31 mouse cellular contexts compared by ENCODE assay signal in genomic region chr16:32464908-32465307, GRCm38 (mm10). TPM values are rescaled to one million over a fixed set of nuclear protein-coding genes. Genes with fewer than 3 reads are reported as not detected.
DNase-seq lines count a peak whose midpoint lies in the region; ATAC-seq and TF ChIP-seq lines count a peak whose summit lies in the region.
"Had no signal": no experiment of that assay in that cellular context is flagged by ENCODE, and none has a peak within 500 bp of the region (broad histone marks: within the 10 kb centered on the region; RNA-seq: fewer than 3 reads in every experiment).

No protein-coding gene starts in this region.

- no peak overlapping the region for H3K27ac ChIP-seq in intestine, embryonic 14.5 days (ENCODE audit: low read depth)
- H3K27ac ChIP-seq in intestine, embryonic 16.5 days (ENCODE audit: low read length) = no peak overlapping the region
- no peak overlapping the region for H3K27ac ChIP-seq in MEL (ENCODE audit: control insufficient read depth, low read depth, low read length)
- no peak overlapping the region for H3K27ac ChIP-seq in stomach, postnatal 0 days (replicated peaks)
- H3K27ac ChIP-seq in hindbrain, embryonic 16.5 days (ENCODE audit: low read depth, low read length) = no peak overlapping the region
- H3K27ac ChIP-seq: embryonic facial prominence, embryonic 15.5 days; heart, embryonic 13.5 days; hindbrain, embryonic 12.5 days; hindbrain, postnatal 0 days had no signal

- ATAC-seq in intestine, embryonic 14.5 days (replicated peaks; ENCODE audit: low FRiP score, low TSS enrichment, low read depth) = no peak
- ATAC-seq in intestine, embryonic 16.5 days = no peak
- ATAC-seq in stomach, postnatal 0 days (ENCODE audit: low FRiP score, low TSS enrichment) = no peak
- no peak for ATAC-seq in hindbrain, embryonic 16.5 days
- no peak for ATAC-seq in erythroid progenitor cell, adult 5-6 weeks (replicated peaks; ENCODE audit: low FRiP score, poor library complexity, severe bottlenecking)
- ATAC-seq: activated CD4-positive, CD25-positive, alpha-beta regulatory T cell, adult 4 months; forebrain, embryonic 16.5 days; hindbrain, postnatal 0 days had no signal

- H3K4me3 ChIP-seq in intestine, embryonic 14.5 days (ENCODE audit: low read depth, low read length) = no peak overlapping the region
- no peak overlapping the region for H3K4me3 ChIP-seq in intestine, embryonic 16.5 days (ENCODE audit: low read length)
- no peak overlapping the region for H3K4me3 ChIP-seq in MEL (ENCODE audit: control insufficient read depth in 1 of 2, insufficient read depth in 1 of 2, low read depth in 2 of 2, low read length in 2 of 2)
- no peak overlapping the region for H3K4me3 ChIP-seq in stomach, postnatal 0 days (ENCODE audit: low read depth, low read length)
- H3K4me3 ChIP-seq in hindbrain, embryonic 16.5 days (ENCODE audit: low read length) = no peak overlapping the region
- H3K4me3 ChIP-seq: embryonic facial prominence, embryonic 15.5 days; erythroblast, embryonic 14.5 days; heart, embryonic 13.5 days; hindbrain, embryonic 12.5 days had no signal

- no peaks in the 10 kb centered on the region for H3K4me1 ChIP-seq in intestine, embryonic 14.5 days (replicated peaks; ENCODE audit: control insufficient read depth, insufficient read depth, low read length)
- H3K4me1 ChIP-seq in intestine, embryonic 16.5 days (ENCODE audit: control insufficient read depth, insufficient read depth, low read length) = peaks cover 4% of the 10 kb centered on the region
- peaks cover 13 to 16% of the 10 kb centered on the region in 2 experiments for H3K4me1 ChIP-seq in MEL (ENCODE audit: control insufficient read depth in 1 of 2, insufficient read depth in 2 of 2, low read length in 2 of 2)
- H3K4me1 ChIP-seq in stomach, postnatal 0 days (replicated peaks; ENCODE audit: control insufficient read depth, insufficient read depth) = no peaks in the 10 kb centered on the region
- no peaks in the 10 kb centered on the region for H3K4me1 ChIP-seq in hindbrain, embryonic 16.5 days (ENCODE audit: control insufficient read depth, insufficient read depth, low read depth, low read length)
- H3K4me1 ChIP-seq: embryonic facial prominence, embryonic 15.5 days; hindbrain, embryonic 12.5 days had no signal

- peaks cover 36% of the 10 kb centered on the region for H3K36me3 ChIP-seq in intestine, embryonic 14.5 days (ENCODE audit: control insufficient read depth, insufficient read depth, low read length)
- H3K36me3 ChIP-seq in intestine, embryonic 16.5 days (ENCODE audit: control insufficient read depth, insufficient read depth, low read length) = peaks cover 2% of the 10 kb centered on the region; the same call in 1 of the 2 replicates
- H3K36me3 ChIP-seq in MEL (ENCODE audit: control insufficient read depth in 1 of 2, insufficient read depth in 2 of 2, low read length in 2 of 2) = peaks cover 11 to 27% of the 10 kb centered on the region in 2 experiments
- H3K36me3 ChIP-seq in stomach, postnatal 0 days (ENCODE audit: control insufficient read depth, insufficient read depth, low read length) = peaks cover 9% of the 10 kb centered on the region
- H3K36me3 ChIP-seq in hindbrain, embryonic 16.5 days (ENCODE audit: control insufficient read depth, insufficient read depth, low read length) = peaks cover 19% of the 10 kb centered on the region

- DNase-seq in intestine, embryonic 14.5 days (ENCODE audit: low spot score) = peak; percentile 36
- DNase-seq in thymus, postnatal 0 days (ENCODE audit: low spot score) = peak; percentile 8
- DNase-seq in thymus, postnatal 36 days = no peak
- no peak for DNase-seq in MEL (ENCODE audit: low read depth, low spot score)
- no peak for DNase-seq in stomach, postnatal 0 days (ENCODE audit: low spot score)
- DNase-seq: adrenal gland, adult 2 months; adrenal gland, postnatal 25 days; cerebellum, adult 2 months; cerebellum, postnatal 10 days; embryo, embryonic 11 days; gastrocnemius, postnatal 25 days; heart, postnatal 4 days; kidney, adult 11 months; kidney, adult 9 months had no signal

- no peak overlapping the region for H3K9ac ChIP-seq in intestine, embryonic 14.5 days (ENCODE audit: low read length)
- no peak overlapping the region for H3K9ac ChIP-seq in intestine, embryonic 16.5 days (ENCODE audit: low read depth, low read length)
- H3K9ac ChIP-seq in MEL (ENCODE audit: control insufficient read depth, low read depth, low read length, poor library complexity, severe bottlenecking) = no peak overlapping the region
- H3K9ac ChIP-seq in stomach, postnatal 0 days (ENCODE audit: low read length) = no peak overlapping the region
- H3K9ac ChIP-seq in hindbrain, embryonic 16.5 days (ENCODE audit: low read depth, low read length) = no peak overlapping the region
- H3K9ac ChIP-seq: embryonic facial prominence, embryonic 15.5 days; heart, embryonic 13.5 days; hindbrain, embryonic 12.5 days had no signal

- H3K9me3 ChIP-seq in intestine, embryonic 14.5 days (ENCODE audit: control insufficient read depth, low read length) = no peaks in the 10 kb centered on the region
- no peaks in the 10 kb centered on the region for H3K9me3 ChIP-seq in intestine, embryonic 16.5 days (ENCODE audit: control insufficient read depth, low read length)
- no peaks in the 10 kb centered on the region for H3K9me3 ChIP-seq in MEL (replicated peaks; ENCODE audit: insufficient read depth, low read length)
- H3K9me3 ChIP-seq in stomach, postnatal 0 days (ENCODE audit: control insufficient read depth, low read length) = no peaks in the 10 kb centered on the region
- H3K9me3 ChIP-seq in hindbrain, embryonic 16.5 days (ENCODE audit: control insufficient read depth, low read length) = no peaks in the 10 kb centered on the region
- H3K9me3 ChIP-seq: embryonic facial prominence, embryonic 15.5 days; heart, embryonic 13.5 days; hindbrain, embryonic 12.5 days had no signal

- no peaks in the 10 kb centered on the region for H3K79me2 ChIP-seq in MEL (ENCODE audit: control insufficient read depth, insufficient read depth, low read length, poor library complexity)

- no peaks in the 10 kb centered on the region for H3K27me3 ChIP-seq in intestine, embryonic 14.5 days (replicated peaks; ENCODE audit: control insufficient read depth, insufficient read depth, low read length)
- no peaks in the 10 kb centered on the region for H3K27me3 ChIP-seq in intestine, embryonic 16.5 days (replicated peaks; ENCODE audit: control insufficient read depth, insufficient read depth, low read length)
- no peaks in the 10 kb centered on the region for H3K27me3 ChIP-seq in MEL (ENCODE audit: control insufficient read depth in 1 of 2, insufficient read depth in 2 of 2, low read length in 2 of 2)
- no peaks in the 10 kb centered on the region for H3K27me3 ChIP-seq in stomach, postnatal 0 days (ENCODE audit: control insufficient read depth, insufficient read depth, low read length)
- H3K27me3 ChIP-seq in hindbrain, embryonic 16.5 days (replicated peaks; ENCODE audit: control insufficient read depth, insufficient read depth, low read length) = no peaks in the 10 kb centered on the region
- H3K27me3 ChIP-seq: embryonic facial prominence, embryonic 15.5 days; heart, embryonic 13.5 days; hindbrain, embryonic 12.5 days had no signal

- TF ChIP-seq POLR2A in MEL (IDR thresholded peaks at IDR 0.05; ENCODE audit: control insufficient read depth in 1 of 2, insufficient read depth in 1 of 2, low read depth in 1 of 2, low read length in 2 of 2, poor library complexity in 1 of 2) = no peak

- peak in 1 of 3 experiments; percentile 54; a peak in 2 of 6 replicates for TF ChIP-seq CTCF in MEL (IDR thresholded peaks at IDR 0.05 in 2 of 3, conservative IDR thresholded peaks at IDR 0.05 in 1 of 3; ENCODE audit: control insufficient read depth in 1 of 3, insufficient read depth in 1 of 3, low read depth in 2 of 3, low read length in 3 of 3, poor library complexity in 1 of 3, severe bottlenecking in 1 of 3)
- peak; percentile 20; the same call in 1 of the 2 replicates for TF ChIP-seq CTCF in stomach, postnatal 0 days (IDR thresholded peaks at IDR 0.05; ENCODE audit: low read depth)

- WGBS in intestine, embryonic 14.5 days = 0% methylated on average over 1 of the region's 1 CpGs
- 0% methylated on average over 1 of the region's 1 CpGs for WGBS in intestine, embryonic 16.5 days
- no CpG with 5 or more reads among the region's 1 CpGs for WGBS in stomach, postnatal 0 days
- no CpG with 5 or more reads among the region's 1 CpGs for WGBS in hindbrain, embryonic 16.5 days

- TF ChIP-seq RAD21 in MEL (IDR thresholded peaks at IDR 0.05; ENCODE audit: low read depth, low read length) = peak; percentile 15

- TF ChIP-seq EP300 in MEL (IDR thresholded peaks at IDR 0.05; ENCODE audit: low read depth in 1 of 2, low read length in 2 of 2) = no peak
- no peak for TF ChIP-seq EP300 in stomach, postnatal 0 days (optimal IDR thresholded peaks at IDR 0.05)

- H3K4me2 ChIP-seq in intestine, embryonic 14.5 days (ENCODE audit: low read length) = no peak overlapping the region
- H3K4me2 ChIP-seq in intestine, embryonic 16.5 days (ENCODE audit: low read depth, low read length) = no peak overlapping the region
- H3K4me2 ChIP-seq in stomach, postnatal 0 days (replicated peaks; ENCODE audit: low read depth) = no peak overlapping the region
- H3K4me2 ChIP-seq in hindbrain, embryonic 16.5 days (ENCODE audit: low read length) = no peak overlapping the region
- H3K4me2 ChIP-seq: embryonic facial prominence, embryonic 15.5 days; heart, embryonic 13.5 days; hindbrain, embryonic 12.5 days had no signal

RNA-seq across cellular contexts. Expression of gene Slc51a, which starts 22.8 kb away (rescaled TPM):
- 42.2 and 46.0 TPM in 2 replicates for polyA plus RNA-seq in intestine, embryonic 14.5 days (2014; fragmentation: Nextera tagmentation; extraction: Ambion mirVana)
- 157 and 177 TPM in 2 replicates for polyA plus RNA-seq in intestine, embryonic 16.5 days (2015; fragmentation: Nextera tagmentation; extraction: Ambion mirVana)
- 0.90 and 0.91 TPM in 2 replicates for polyA plus RNA-seq in thymus, postnatal 0 days (2015; fragmentation: Nextera tagmentation; extraction: Ambion mirVana)
- total RNA-seq in MEL (2012; rRNA removed) = 3.3 and 4.6 TPM in 2 replicates
- 10 to 100 TPM in 1 of 2 experiments, not detected in 1; 14.5 TPM for polyA plus RNA-seq in MEL (2012; ENCODE audit: insufficient read depth in 1 of 2, insufficient read length in 2 of 2, low read depth in 1 of 2, low replicate concordance in 2 of 2, missing spikeins in 1 of 2)
- polyA plus RNA-seq in stomach, postnatal 0 days (2015; fragmentation: Nextera tagmentation; extraction: Ambion mirVana) = 2.7 and 3.1 TPM in 2 replicates
- 0.19 TPM in 1 of 2 replicates, not detected in the other for polyA plus RNA-seq in hindbrain, embryonic 16.5 days (2015; fragmentation: Nextera tagmentation; extraction: Ambion mirVana)
- total RNA-seq in erythroid progenitor cell, adult 5-6 weeks (2015; ENCODE audit: low replicate concordance) = not detected in 2 replicates
- 0.51 TPM in 1 of 2 replicates, not detected in the other for total RNA-seq in erythroid progenitor cell, adult 5-6 weeks (2017; ENCODE audit: low replicate concordance)
- total RNA-seq: adrenal gland, postnatal 25 days; common myeloid progenitor, adult 5-6 weeks; gastrocnemius, postnatal 25 days; hindbrain, postnatal 0 days had no signal
- polyA plus RNA-seq: activated CD4-positive, CD25-positive, alpha-beta regulatory T cell, adult 4 months; embryonic facial prominence, embryonic 15.5 days; erythroblast, embryonic 14.5 days; frontal cortex, adult 2 months; hindbrain, postnatal 0 days had no signal

RNA-seq across cellular contexts. Expression of gene Zdhhc19, which starts 31.2 kb away (rescaled TPM):
- polyA plus RNA-seq in intestine, embryonic 14.5 days (2014; fragmentation: Nextera tagmentation; extraction: Ambion mirVana) = 0.20 TPM in 1 of 2 replicates, not detected in the other
- polyA plus RNA-seq in intestine, embryonic 16.5 days (2015; fragmentation: Nextera tagmentation; extraction: Ambion mirVana) = 2.1 and 3.0 TPM in 2 replicates
- not detected in 2 replicates for polyA plus RNA-seq in thymus, postnatal 0 days (2015; fragmentation: Nextera tagmentation; extraction: Ambion mirVana)
- total RNA-seq in MEL (2012; rRNA removed) = 0.58 TPM in 1 of 2 replicates, not detected in the other
- 1 to 10 TPM in 1 of 2 experiments, not detected in 1; 1.4 TPM for polyA plus RNA-seq in MEL (2012; ENCODE audit: insufficient read depth in 1 of 2, insufficient read length in 2 of 2, low read depth in 1 of 2, low replicate concordance in 2 of 2, missing spikeins in 1 of 2)
- polyA plus RNA-seq in stomach, postnatal 0 days (2015; fragmentation: Nextera tagmentation; extraction: Ambion mirVana) = not detected in 2 replicates
- polyA plus RNA-seq in hindbrain, embryonic 16.5 days (2015; fragmentation: Nextera tagmentation; extraction: Ambion mirVana) = not detected in 2 replicates
- not detected in 2 replicates for total RNA-seq in erythroid progenitor cell, adult 5-6 weeks (2015; ENCODE audit: low replicate concordance)
- not detected in 2 replicates for total RNA-seq in erythroid progenitor cell, adult 5-6 weeks (2017; ENCODE audit: low replicate concordance)
- total RNA-seq: adrenal gland, adult 2 months; adrenal gland, postnatal 25 days; common myeloid progenitor, adult 5-6 weeks; gastrocnemius, postnatal 25 days; granulocyte monocyte progenitor cell, adult 5-6 weeks; hindbrain, postnatal 0 days had no signal
- polyA plus RNA-seq: activated CD4-positive, CD25-positive, alpha-beta regulatory T cell, adult 4 months; adrenal gland, adult 2 months; C2C12; cerebellum, adult 2 months; embryonic facial prominence, embryonic 11.5 days; embryonic facial prominence, embryonic 15.5 days; erythroblast, embryonic 14.5 days; forebrain, embryonic 11.5 days; forebrain, embryonic 16.5 days; frontal cortex, adult 2 months; heart, embryonic 13.5 days; heart, postnatal 0 days; hindbrain, embryonic 12.5 days had no signal

RNA-seq across cellular contexts. Expression of gene Pcyt1a, which starts 34.2 kb away (rescaled TPM):
- 45.0 and 51.1 TPM in 2 replicates for polyA plus RNA-seq in intestine, embryonic 14.5 days (2014; fragmentation: Nextera tagmentation; extraction: Ambion mirVana)
- polyA plus RNA-seq in intestine, embryonic 16.5 days (2015; fragmentation: Nextera tagmentation; extraction: Ambion mirVana) = 79.9 and 83.0 TPM in 2 replicates
- polyA plus RNA-seq in thymus, postnatal 0 days (2015; fragmentation: Nextera tagmentation; extraction: Ambion mirVana) = 14.8 and 15.8 TPM in 2 replicates
- total RNA-seq in MEL (2012; rRNA removed) = 32.3 and 36.9 TPM in 2 replicates
- polyA plus RNA-seq in MEL (2012; ENCODE audit: insufficient read depth in 1 of 2, insufficient read length in 2 of 2, low read depth in 1 of 2, low replicate concordance in 2 of 2, missing spikeins in 1 of 2) = 10 to 100 TPM in 1 of 2 experiments, not detected in 1; 53.7 TPM
- 30.8 and 38.6 TPM in 2 replicates for polyA plus RNA-seq in stomach, postnatal 0 days (2015; fragmentation: Nextera tagmentation; extraction: Ambion mirVana)
- 46.9 and 50.5 TPM in 2 replicates for polyA plus RNA-seq in hindbrain, embryonic 16.5 days (2015; fragmentation: Nextera tagmentation; extraction: Ambion mirVana)
- total RNA-seq in erythroid progenitor cell, adult 5-6 weeks (2015; ENCODE audit: low replicate concordance) = 162 and 171 TPM in 2 replicates
- total RNA-seq in erythroid progenitor cell, adult 5-6 weeks (2017; ENCODE audit: low replicate concordance) = 278 and 335 TPM in 2 replicates

RNA-seq across cellular contexts. Expression of gene Tctex1d2, which starts 45.4 kb away (rescaled TPM):
- polyA plus RNA-seq in intestine, embryonic 14.5 days (2014; fragmentation: Nextera tagmentation; extraction: Ambion mirVana) = 43.0 and 43.9 TPM in 2 replicates
- polyA plus RNA-seq in intestine, embryonic 16.5 days (2015; fragmentation: Nextera tagmentation; extraction: Ambion mirVana) = 32.5 and 34.0 TPM in 2 replicates
- 14.1 and 15.5 TPM in 2 replicates for polyA plus RNA-seq in thymus, postnatal 0 days (2015; fragmentation: Nextera tagmentation; extraction: Ambion mirVana)
- total RNA-seq in MEL (2012; rRNA removed) = 13.0 and 14.7 TPM in 2 replicates
- 100 to 1,000 TPM in 1 of 2 experiments, 10 to 100 TPM in 1; 23.7 to 239 TPM for polyA plus RNA-seq in MEL (2012; ENCODE audit: insufficient read depth in 1 of 2, insufficient read length in 2 of 2, low read depth in 1 of 2, low replicate concordance in 2 of 2, missing spikeins in 1 of 2)
- polyA plus RNA-seq in stomach, postnatal 0 days (2015; fragmentation: Nextera tagmentation; extraction: Ambion mirVana) = 24.3 and 26.3 TPM in 2 replicates
- 37.9 and 41.9 TPM in 2 replicates for polyA plus RNA-seq in hindbrain, embryonic 16.5 days (2015; fragmentation: Nextera tagmentation; extraction: Ambion mirVana)
- total RNA-seq in erythroid progenitor cell, adult 5-6 weeks (2015; ENCODE audit: low replicate concordance) = 8.6 and 11.3 TPM in 2 replicates
- total RNA-seq in erythroid progenitor cell, adult 5-6 weeks (2017; ENCODE audit: low replicate concordance) = 4.8 and 11.8 TPM in 2 replicates
- polyA plus RNA-seq: erythroblast, embryonic 14.5 days had no signal

Comparison
In these comparisons a context has a peak if more than half of its experiments do, and no peak if none do; other contexts are left out.
1. DNase-seq: peak in intestine, embryonic 14.5 days (single experiment) and thymus, postnatal 0 days (single experiment); none in thymus, postnatal 36 days (0 of 2), MEL (single experiment) and stomach, postnatal 0 days (single experiment).